Comparison of ENCODE assay signal across 13 mouse cellular contexts in genomic region chr15:72264619-72265018, GRCm38 (mm10).
"Had no signal": no experiment of that assay in that cellular context is flagged by ENCODE, and none has a peak within 500 bp of the region (broad histone marks: within the 10 kb centered on the region; RNA-seq: fewer than 3 reads in every experiment).

No protein-coding gene starts in this region.

- H3K4me3 ChIP-seq: limb, embryonic 15.5 days; liver, embryonic 12.5 days; midbrain, embryonic 12.5 days; neural tube, embryonic 13.5 days had no signal

- H3K27ac ChIP-seq: limb, embryonic 15.5 days; liver, embryonic 12.5 days; macrophage; midbrain, embryonic 12.5 days; neural tube, embryonic 13.5 days had no signal

- H3K27me3 ChIP-seq: limb, embryonic 15.5 days; liver, embryonic 12.5 days; midbrain, embryonic 12.5 days; neural tube, embryonic 13.5 days had no signal

- H3K4me2 ChIP-seq: limb, embryonic 15.5 days; liver, embryonic 12.5 days; lung, embryonic 14.5 days; midbrain, embryonic 12.5 days; neural tube, embryonic 13.5 days had no signal

- H3K9ac ChIP-seq: limb, embryonic 15.5 days; liver, embryonic 12.5 days; lung, embryonic 14.5 days; midbrain, embryonic 12.5 days; neural tube, embryonic 13.5 days had no signal

- ATAC-seq: liver, embryonic 12.5 days had no signal

- H3K9me3 ChIP-seq: limb, embryonic 15.5 days; liver, embryonic 12.5 days had no signal

- H3K36me3 ChIP-seq: limb, embryonic 15.5 days; liver, embryonic 12.5 days; midbrain, embryonic 12.5 days; neural tube, embryonic 13.5 days had no signal

- H3K4me1 ChIP-seq: limb, embryonic 15.5 days; liver, embryonic 12.5 days; midbrain, embryonic 12.5 days; neural tube, embryonic 13.5 days had no signal

- DNase-seq: kidney, postnatal 10 days; layer of hippocampus, adult 9-11 months; layer of hippocampus, postnatal 36 days; lung, embryonic 14.5 days; lung, postnatal 10 days; retina, postnatal 1 day; thymus, adult 18-20 months; thymus, postnatal 14 days had no signal
